Mouse (Mus musculus) embryonic fibroblast, embryonic 13.5 days (primary cell): ENCODE results near the gene Tor4a.

Experiments used
- CTCF ChIP-seq: IDR thresholded peaks from 2 replicates; pipeline ENCODE4 v1.5.1; 2011; ENCODE audit warnings: mild to moderate bottlenecking, control low read depth, low read length, moderate library complexity, borderline replicate concordance; ENCODE audit not compliant: insufficient read depth
- POLR2A ChIP-seq: IDR thresholded peaks from 2 replicates; pipeline ENCODE4 v1.6.1; 2011; ENCODE audit warnings: low read depth, mild to moderate bottlenecking, control low read depth, low read length, moderate library complexity

GRCm38 (mm10) chr2:25200631-25201030 lies 3.9 kb upstream of the Tor4a start:
- TF ChIP-seq POLR2A (no peak), CTCF (no peak)
